Mouse (Mus musculus) limb, embryonic 12.5 days (tissue): ENCODE measurements around the gene Nck2. TPM values are rescaled to one million over a fixed set of nuclear protein-coding genes. Genes with fewer than 3 reads are reported as not detected.

Experiments used
- ATAC-seq: fragments of 200-750 bp; cut with Nextera tagmentation; 2 replicates; pipeline ENCODE4 v1.8.0; 2017; ENCODE audit warnings: low read depth, moderate TSS enrichment; ENCODE audit not compliant: insufficient number of reproducible peaks, insufficient read depth, low FRiP score, low TSS enrichment
- H3K27ac ChIP-seq: fragments of 300-500 bp; sonication (generic); 2 replicates; pipeline ENCODE4 v1.5.1; 2016; ENCODE audit warnings: mild to moderate bottlenecking, moderate library complexity
- H3K27me3 ChIP-seq: fragments of 300-500 bp; sonication (generic); 2 replicates; pipeline ENCODE4 v1.6.1; 2016; ENCODE audit warnings: mild to moderate bottlenecking, moderate library complexity
- H3K36me3 ChIP-seq: fragments of 300-500 bp; sonication (generic); 2 replicates; pipeline ENCODE4 v1.6.1; 2016; ENCODE audit warnings: mild to moderate bottlenecking, moderate library complexity
- H3K4me1 ChIP-seq: fragments of 300-500 bp; sonication (generic); replicated peaks from 2 replicates; pipeline ENCODE4 v1.6.1; 2016
- H3K4me2 ChIP-seq: fragments of 300-500 bp; sonication (generic); 2 replicates; pipeline ENCODE4 v1.6.1; 2016; ENCODE audit warnings: mild to moderate bottlenecking, moderate library complexity
- H3K4me3 ChIP-seq: fragments of 300-500 bp; sonication (generic); replicated peaks from 2 replicates; pipeline ENCODE4 v1.5.1; 2016; ENCODE audit warnings: mild to moderate bottlenecking
- H3K9ac ChIP-seq: fragments of 300-500 bp; sonication (generic); replicated peaks from 2 replicates; pipeline ENCODE4 v1.6.1; 2016; ENCODE audit warnings: mild to moderate bottlenecking, moderate library complexity
- H3K9me3 ChIP-seq: fragments of 300-500 bp; sonication (generic); 2 replicates; pipeline ENCODE4 v1.6.1; 2016; ENCODE audit warnings: mild to moderate bottlenecking, moderate library complexity
- WGBS: fragments of 180-500 bp; shearing (Covaris S2); methylation state at CpG from one replicate; pipeline ENCODE4 v1.1.7; 2016; 5-methylcytosine and 5-hydroxymethylcytosine counted together
- polyA plus RNA-seq: library from polyadenylated mRNA; unstranded; fragments of >200 nt; fragmentation: Nextera tagmentation; extraction: Ambion mirVana; gene quantifications from 2 replicates; pipeline ENCODE4 v1.2.1, GENCODE M21; 2016

Nck2 gene
- polyA plus RNA-seq, 1 experiment from 2014 or later, result 63.2 TPM

DNA sequence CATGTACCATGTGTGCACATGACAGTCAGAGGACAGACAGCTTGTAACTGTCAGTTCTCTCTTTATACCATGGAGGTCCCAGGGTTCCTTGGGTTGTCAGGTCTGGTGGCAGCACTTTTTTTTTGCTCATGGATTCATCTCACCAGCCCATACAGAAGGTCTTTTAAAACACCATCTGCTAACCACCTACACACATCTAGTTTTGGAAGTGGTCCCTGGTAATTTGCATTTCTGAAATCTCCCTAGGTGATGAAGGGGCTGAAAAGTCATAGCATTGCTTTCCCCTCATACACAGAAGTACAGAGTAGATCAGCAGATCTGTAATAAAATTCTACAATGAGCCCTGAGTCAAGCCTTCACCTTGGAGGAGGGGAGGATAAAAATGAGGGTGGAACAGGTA, 44.9 kb downstream of the Nck2 start:
- no peak overlapping the region for H3K9ac ChIP-seq
- no peaks in the 10 kb centered on the region for H3K36me3 ChIP-seq
- peaks cover 7% of the 10 kb centered on the region for H3K4me1 ChIP-seq
- H3K9me3 ChIP-seq, result no peaks in the 10 kb centered on the region
- ATAC-seq, result no peak
- H3K27me3 ChIP-seq, result no peaks in the 10 kb centered on the region
- H3K4me3 ChIP-seq, result no peak overlapping the region
- H3K4me2 ChIP-seq, result no peak overlapping the region
- no peak overlapping the region for H3K27ac ChIP-seq

DNA sequence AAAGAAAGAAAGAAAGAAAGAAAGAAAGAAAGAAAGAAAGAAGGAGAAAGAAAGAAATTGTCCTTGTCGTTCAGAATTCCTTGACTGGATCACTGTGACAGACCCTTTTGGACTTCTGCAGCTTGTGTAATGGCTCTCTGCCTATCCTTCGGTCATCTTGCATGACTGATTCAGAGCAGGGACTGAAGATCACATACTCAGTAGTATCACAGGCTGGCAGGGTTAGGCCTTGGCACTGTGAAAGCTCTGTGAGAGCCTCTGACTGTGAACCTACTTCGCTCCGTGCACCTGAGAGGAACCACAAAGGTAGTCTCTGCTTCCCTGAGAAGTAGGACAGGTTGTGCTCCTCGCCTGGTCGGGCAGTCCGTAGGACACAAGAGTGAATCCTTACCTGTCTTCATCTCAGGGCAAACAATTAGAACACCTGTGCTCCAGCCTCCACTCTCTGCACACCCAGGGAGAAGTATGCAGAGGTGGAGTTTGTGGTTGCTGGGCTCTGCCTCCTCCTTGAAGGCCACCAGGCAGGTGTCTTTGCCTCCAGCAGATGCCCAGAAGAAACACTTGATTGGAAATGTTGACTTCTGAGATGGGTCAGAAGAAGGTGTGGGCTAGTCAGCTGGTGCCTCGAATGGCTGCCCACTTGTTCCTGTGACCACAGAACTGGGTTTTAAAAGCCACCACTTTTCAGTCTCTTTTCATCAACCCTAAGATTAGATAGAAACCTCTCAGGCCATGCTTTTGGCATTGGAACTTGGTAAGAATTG, 47.3 kb downstream of the Nck2 start:
- Histone ChIP-seq H3K9ac (no peak overlapping the region), H3K4me2 (no peak overlapping the region), H3K4me1 (no peaks in the 10 kb centered on the region; the same call in 1 of the 2 replicates), H3K9me3 (no peaks in the 10 kb centered on the region), H3K36me3 (no peaks in the 10 kb centered on the region), H3K27ac (no peak overlapping the region), H3K4me3 (no peak overlapping the region), H3K27me3 (no peaks in the 10 kb centered on the region)
- ATAC-seq, result no peak
- WGBS, result 94% methylated on average over 8 of the region's 8 CpGs

DNA sequence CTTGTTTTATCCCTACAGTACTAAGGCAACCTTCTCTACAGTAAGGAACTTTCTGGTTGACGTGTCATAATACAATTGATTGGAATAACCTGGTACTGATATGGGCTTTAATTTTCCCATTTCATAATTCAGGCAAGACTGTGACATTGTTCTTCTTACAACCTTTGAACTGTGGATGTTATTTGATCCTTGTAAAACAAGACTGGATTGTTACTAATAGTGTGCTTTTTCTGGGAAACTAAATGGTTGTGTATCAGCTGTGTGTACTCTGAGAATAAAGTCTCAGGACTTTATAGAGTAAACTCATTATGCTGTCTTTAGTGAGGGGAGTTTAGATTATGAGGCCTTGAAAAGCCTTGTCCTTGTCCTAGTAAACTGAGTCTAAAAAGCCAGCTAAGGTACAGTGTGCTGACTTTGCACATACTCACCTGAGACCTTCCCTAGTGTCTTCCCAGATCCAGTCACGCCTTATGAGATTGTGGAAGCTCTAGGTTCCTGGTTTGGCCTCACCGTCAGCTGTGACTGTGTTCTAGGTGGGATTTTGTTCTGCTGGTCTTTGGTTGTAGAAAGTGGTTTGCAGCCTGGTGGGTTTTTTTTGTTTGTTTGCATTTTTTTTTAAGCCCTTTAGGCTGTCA, 48.5 kb downstream of the Nck2 start:
- ATAC-seq, result no peak
- H3K4me1 ChIP-seq, result no peaks in the 10 kb centered on the region; the same call in 1 of the 2 replicates
- no peaks in the 10 kb centered on the region for H3K27me3 ChIP-seq
- no peak overlapping the region for H3K4me2 ChIP-seq
- no peak overlapping the region for H3K4me3 ChIP-seq
- H3K9me3 ChIP-seq, result no peaks in the 10 kb centered on the region
- H3K36me3 ChIP-seq, result no peaks in the 10 kb centered on the region
- 89% methylated on average over 3 of the region's 3 CpGs for WGBS
- no peak overlapping the region for H3K9ac ChIP-seq
- H3K27ac ChIP-seq, result no peak overlapping the region

DNA sequence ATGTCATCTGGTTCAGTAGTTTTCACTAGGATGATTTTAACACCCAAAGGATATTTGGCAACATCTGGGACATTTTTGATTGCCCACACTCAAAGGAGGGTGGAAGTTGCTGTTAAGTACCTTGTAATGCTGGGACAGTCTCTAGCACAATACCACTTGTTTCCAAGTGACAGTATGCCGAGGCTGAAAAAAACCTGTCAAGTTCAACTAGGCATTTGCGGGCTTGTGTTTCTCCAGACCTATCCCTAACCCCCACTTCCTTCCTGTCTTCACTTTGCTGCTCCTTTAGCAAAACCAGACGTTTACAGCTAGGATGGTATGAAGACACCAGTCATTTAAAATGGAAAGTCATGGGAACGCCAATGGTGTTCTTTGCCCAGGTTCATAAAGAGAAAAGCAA, 51.7 kb downstream of the Nck2 start:
- Histone ChIP-seq H3K4me2 (no peak overlapping the region), H3K4me1 (peaks cover 3% of the 10 kb centered on the region; the same call in 1 of the 2 replicates), H3K9ac (no peak overlapping the region), H3K36me3 (no peaks in the 10 kb centered on the region), H3K27ac (no peak overlapping the region), H3K4me3 (no peak overlapping the region), H3K27me3 (no peaks in the 10 kb centered on the region), H3K9me3 (no peaks in the 10 kb centered on the region)
- ATAC-seq, result no peak
- WGBS, result 67% methylated on average over 4 of the region's 4 CpGs

DNA sequence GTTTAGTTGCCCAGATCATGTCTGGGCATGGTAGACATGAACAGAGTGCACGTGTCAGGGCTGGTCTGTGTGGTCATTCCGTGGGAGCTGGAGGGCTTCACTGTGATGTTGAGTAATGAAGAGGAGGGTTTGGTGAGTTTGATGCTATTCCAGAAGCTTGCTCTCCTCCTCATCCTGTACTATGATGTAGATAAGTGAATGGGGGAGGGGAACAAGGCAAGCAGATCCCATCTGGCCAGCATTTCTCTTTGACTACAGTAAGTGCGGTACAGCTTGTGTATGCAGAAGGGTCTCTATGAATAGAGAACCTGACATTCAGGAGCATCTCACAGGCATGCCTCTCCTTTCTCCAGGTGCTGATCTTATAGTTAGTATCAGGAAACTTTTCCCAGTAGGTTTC, 52.6 kb downstream of the Nck2 start:
- no peaks in the 10 kb centered on the region for H3K36me3 ChIP-seq
- no peaks in the 10 kb centered on the region for H3K27me3 ChIP-seq
- 91% methylated on average over 3 of the region's 3 CpGs for WGBS
- no peak overlapping the region for H3K9ac ChIP-seq
- H3K4me3 ChIP-seq, result no peak overlapping the region
- no peak overlapping the region for H3K4me2 ChIP-seq
- peaks cover 3% of the 10 kb centered on the region; the same call in 1 of the 2 replicates for H3K4me1 ChIP-seq
- no peak overlapping the region for H3K27ac ChIP-seq
- no peaks in the 10 kb centered on the region for H3K9me3 ChIP-seq
- ATAC-seq, result no peak

DNA sequence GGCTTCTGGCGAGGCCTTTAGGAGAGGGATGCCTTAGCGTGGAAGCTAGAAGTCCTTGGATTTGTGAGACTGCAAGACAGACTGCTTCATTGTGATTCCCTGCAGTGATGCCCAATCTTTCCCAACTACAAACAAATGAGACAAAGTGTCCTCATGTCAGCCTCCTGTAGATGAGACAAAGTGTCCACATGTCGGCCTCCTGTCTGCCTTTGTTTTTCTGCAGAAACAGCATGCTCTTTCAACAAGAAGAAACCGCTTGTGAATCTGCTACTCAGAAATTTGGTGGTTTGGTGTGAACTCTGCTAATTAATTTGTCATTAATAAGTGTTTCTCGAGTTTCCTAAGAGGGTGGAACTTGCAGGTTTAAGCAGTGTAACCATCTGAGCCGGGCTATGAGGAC, 53.6 kb downstream of the Nck2 start:
- peaks cover 3% of the 10 kb centered on the region; the same call in 1 of the 2 replicates for H3K4me1 ChIP-seq
- no peak for ATAC-seq
- no peaks in the 10 kb centered on the region for H3K27me3 ChIP-seq
- WGBS, result 83% methylated on average over 6 of the region's 6 CpGs
- no peak overlapping the region for H3K27ac ChIP-seq
- no peaks in the 10 kb centered on the region for H3K9me3 ChIP-seq
- H3K4me3 ChIP-seq, result no peak overlapping the region
- no peak overlapping the region for H3K9ac ChIP-seq
- H3K36me3 ChIP-seq, result no peaks in the 10 kb centered on the region
- H3K4me2 ChIP-seq, result no peak overlapping the region

DNA sequence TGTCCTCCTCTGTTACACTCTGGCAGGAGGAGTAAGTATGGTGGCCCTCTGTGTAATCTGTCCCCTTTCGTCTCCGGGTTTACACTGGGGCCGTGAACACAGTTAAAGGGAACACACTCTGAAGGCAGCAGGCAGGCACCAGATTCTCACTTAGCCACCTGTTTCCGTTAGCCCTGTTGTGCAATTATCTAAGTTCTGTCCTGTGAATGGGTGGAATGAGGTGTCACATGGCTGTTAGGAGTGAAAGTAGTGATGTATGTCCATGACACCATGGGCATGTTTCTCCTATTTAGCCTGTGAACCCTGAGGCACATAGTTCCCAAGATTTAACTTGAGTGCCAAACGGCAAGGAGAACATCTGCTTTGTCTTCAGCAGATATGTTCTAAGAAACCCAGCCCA, 55.7 kb downstream of the Nck2 start:
- no peak overlapping the region for H3K4me3 ChIP-seq
- ATAC-seq, result no peak
- H3K9ac ChIP-seq, result no peak overlapping the region
- peaks cover 18% of the 10 kb centered on the region for H3K4me1 ChIP-seq
- H3K9me3 ChIP-seq, result no peaks in the 10 kb centered on the region
- 55% methylated on average over 5 of the region's 5 CpGs for WGBS
- H3K27ac ChIP-seq, result no peak overlapping the region
- H3K27me3 ChIP-seq, result no peaks in the 10 kb centered on the region
- H3K4me2 ChIP-seq, result no peak overlapping the region
- no peaks in the 10 kb centered on the region for H3K36me3 ChIP-seq

DNA sequence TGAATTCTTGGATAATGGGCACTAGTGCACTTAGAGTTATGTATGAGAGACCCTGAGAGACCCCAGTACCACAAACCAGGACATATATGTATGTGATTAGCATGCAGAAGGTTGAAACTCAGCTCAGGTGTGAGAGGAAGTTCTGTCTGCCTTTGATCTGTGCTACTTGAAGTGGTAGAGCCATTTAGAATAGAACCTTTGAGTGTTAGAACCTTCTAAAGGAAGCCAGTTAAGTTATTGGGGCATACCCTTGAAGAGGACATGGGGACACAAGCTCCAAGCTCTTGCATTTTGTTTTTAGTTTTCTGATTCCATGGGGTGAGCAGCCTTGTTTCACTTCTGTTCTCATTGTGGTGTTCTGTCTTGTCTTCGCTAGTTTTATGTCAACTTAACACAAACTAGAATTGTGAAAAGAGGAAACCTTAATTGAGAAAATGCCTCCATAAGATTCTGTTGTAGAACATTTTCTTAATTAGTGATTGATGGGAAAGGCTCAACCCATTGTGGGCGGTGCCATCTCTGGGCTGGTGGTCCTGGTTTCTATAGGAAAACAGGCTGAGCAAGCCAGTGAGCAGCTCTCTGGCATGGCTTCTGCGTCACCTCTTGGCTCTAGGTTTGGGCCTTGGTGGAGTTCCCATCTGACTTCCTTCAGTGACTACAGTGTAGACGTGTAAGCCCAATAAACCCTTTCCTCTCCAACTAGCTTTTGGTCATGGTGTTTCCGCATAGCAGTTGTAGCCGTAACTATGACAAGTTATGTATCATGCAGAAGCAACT, 57.0 kb downstream of the Nck2 start:
- Histone ChIP-seq H3K27ac (no peak overlapping the region), H3K4me3 (no peak overlapping the region), H3K36me3 (no peaks in the 10 kb centered on the region), H3K4me1 (peaks cover 28% of the 10 kb centered on the region), H3K4me2 (no peak overlapping the region), H3K9me3 (no peaks in the 10 kb centered on the region), H3K27me3 (no peaks in the 10 kb centered on the region), H3K9ac (no peak overlapping the region)
- WGBS, result 86% methylated on average over 6 of the region's 6 CpGs
- no peak for ATAC-seq

DNA sequence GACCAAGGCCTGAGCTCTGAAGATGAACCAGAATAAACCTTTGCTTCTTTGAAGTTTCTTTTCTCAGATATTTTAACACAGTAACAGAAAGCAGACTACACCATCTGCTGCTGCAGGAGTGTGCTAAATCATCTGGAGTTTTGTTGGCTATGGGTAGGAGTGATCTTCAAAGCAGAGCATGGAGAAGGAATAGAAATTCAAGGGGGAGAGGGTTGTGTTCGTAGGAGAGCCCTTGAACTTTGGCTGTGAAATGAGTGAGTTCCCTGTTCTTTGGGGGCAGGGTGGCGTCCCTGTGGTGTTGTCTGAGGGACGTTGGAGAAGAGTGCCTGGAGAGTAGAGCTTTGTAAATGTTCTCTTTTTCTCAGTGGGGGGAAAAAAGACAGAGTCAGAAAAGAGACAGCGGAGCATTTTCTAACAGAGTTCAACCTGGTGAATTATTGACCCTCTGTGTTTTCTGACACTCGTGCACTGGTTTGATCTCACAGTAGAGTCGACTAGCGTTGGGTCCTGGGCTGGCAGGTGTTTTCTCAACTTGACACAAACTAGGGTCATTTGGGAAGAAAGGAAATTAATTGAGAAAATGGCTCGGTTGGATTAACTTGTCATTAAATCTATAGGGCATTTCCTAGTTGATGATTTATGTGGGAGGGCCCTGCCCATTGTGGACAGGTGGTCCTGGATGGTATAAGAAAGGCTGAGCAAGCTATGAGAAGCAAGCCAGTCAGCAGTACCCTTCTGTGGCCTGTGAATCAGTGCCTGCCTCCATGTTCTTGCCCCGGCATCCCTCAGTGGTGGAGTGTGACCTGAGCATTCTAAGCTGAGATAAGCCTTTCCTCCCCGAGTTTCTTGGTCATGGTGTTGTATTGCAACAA, 57.8 kb downstream of the Nck2 start:
- ATAC-seq, result no peak
- no peaks in the 10 kb centered on the region for H3K27me3 ChIP-seq
- H3K9ac ChIP-seq, result no peak overlapping the region
- no peaks in the 10 kb centered on the region for H3K9me3 ChIP-seq
- H3K4me1 ChIP-seq, result peaks cover 35% of the 10 kb centered on the region
- no peak overlapping the region for H3K4me2 ChIP-seq
- no peak overlapping the region for H3K4me3 ChIP-seq
- H3K27ac ChIP-seq, result no peak overlapping the region
- 71% methylated on average over 10 of the region's 10 CpGs for WGBS
- no peaks in the 10 kb centered on the region for H3K36me3 ChIP-seq

DNA sequence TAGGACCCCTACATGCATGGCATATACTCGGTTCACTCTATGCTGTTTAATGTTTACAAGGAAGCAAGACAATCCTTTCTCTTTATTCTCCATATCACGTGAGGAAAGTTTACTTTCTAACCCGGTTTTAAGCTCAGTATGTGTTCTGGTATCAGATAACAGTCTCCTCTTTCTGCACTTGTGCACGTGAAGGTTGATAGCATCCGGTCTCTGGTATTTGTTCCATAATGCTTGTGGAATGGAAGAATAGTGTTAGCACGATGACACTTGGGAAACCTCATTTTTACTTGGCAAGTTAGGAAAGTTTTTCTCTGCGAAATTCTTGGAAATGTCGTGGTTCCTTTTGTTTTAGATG, 58.4 kb downstream of the Nck2 start:
- Histone ChIP-seq H3K27me3 (no peaks in the 10 kb centered on the region), H3K9ac (no peak overlapping the region), H3K36me3 (no peaks in the 10 kb centered on the region), H3K27ac (no peak overlapping the region), H3K4me2 (no peak overlapping the region), H3K4me1 (peaks cover 36% of the 10 kb centered on the region), H3K9me3 (no peaks in the 10 kb centered on the region), H3K4me3 (no peak overlapping the region)
- WGBS, result 76% methylated on average over 8 of the region's 8 CpGs
- ATAC-seq, result no peak

DNA sequence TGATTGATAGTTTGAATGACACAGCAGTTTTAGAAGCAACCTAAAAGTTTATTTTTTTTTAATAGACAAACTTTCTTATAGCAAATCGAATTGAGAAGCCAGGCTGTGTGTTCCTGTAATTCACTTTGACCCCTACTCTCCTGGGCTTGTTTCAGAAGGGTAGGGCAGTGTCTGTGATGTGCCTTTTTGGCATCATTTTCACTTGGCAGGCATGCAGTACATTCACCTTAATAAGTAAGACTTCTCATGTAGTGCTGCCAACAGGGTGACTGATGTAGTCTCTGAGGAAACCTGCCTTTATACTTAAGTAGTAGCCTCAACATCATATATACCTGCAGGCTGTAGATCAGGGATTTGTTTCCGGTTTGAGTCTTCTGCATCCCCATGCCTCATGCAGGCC, 58.9 kb downstream of the Nck2 start:
- no peak for ATAC-seq
- Histone ChIP-seq H3K4me2 (no peak overlapping the region), H3K36me3 (no peaks in the 10 kb centered on the region), H3K9me3 (no peaks in the 10 kb centered on the region), H3K27me3 (no peaks in the 10 kb centered on the region), H3K4me3 (no peak overlapping the region), H3K4me1 (peaks cover 36% of the 10 kb centered on the region), H3K9ac (no peak overlapping the region), H3K27ac (no peak overlapping the region)
- WGBS, result 87% methylated on average over 2 of the region's 2 CpGs
